Mouse (Mus musculus): Measurements from ENCODE around the gene Zfp36l2. TPM values are rescaled to one million over a fixed set of nuclear protein-coding genes. Genes with fewer than 3 reads are reported as not detected.
"Not testable (repeated sequence)": the region's sequence is repeated elsewhere in the genome, so short reads cannot be mapped to it uniquely, and the experiment has no call there.

Gene Zfp36l2
- polyA plus RNA-seq, 1 experiment from 2014 or later, result 31.2 TPM

DNA sequence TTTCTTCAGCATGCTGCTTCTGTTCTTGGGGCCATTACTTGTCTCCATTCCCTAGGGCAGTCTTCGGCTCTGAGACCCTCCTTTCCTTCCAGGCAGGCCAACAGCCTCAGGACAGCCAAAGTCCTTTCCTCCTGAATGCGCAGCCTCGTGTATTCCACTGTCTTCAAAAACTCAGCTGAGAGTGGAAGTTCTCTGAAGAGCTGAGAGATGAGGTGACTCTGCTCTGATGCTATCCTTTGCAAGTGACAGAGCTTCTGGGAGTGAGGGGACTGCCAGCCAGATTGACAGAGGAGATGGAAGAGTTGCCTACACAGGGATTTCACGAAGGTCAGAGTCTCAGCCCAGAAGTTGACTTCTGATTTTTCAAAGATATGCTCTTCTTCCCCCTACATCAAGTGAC, 4.2 kb upstream of the Zfp36l2 start:
- Histone ChIP-seq H3K4me3 (ENCODE audit: low read depth, low read length) (no peak overlapping the region), H3K4me2 (replicated peaks; ENCODE audit: low read depth, low read length) (no peak overlapping the region), H3K27ac (ENCODE audit: low read length) (no peak overlapping the region), H3K4me1 (ENCODE audit: control insufficient read depth, insufficient read depth, low read length) (peaks cover 13% of the 10 kb centered on the region), H3K27me3 (ENCODE audit: control insufficient read depth, insufficient read depth, low read length) (no peaks in the 10 kb centered on the region), H3K9me3 (ENCODE audit: control insufficient read depth, low read depth, low read length) (no peaks in the 10 kb centered on the region), H3K36me3 (ENCODE audit: control insufficient read depth, insufficient read depth, low read length) (peaks cover 4% of the 10 kb centered on the region; the same call in 1 of the 2 replicates), H3K9ac (replicated peaks; ENCODE audit: low read depth, low read length) (no peak overlapping the region)
- no peak for ATAC-seq (ENCODE audit: insufficient number of reproducible peaks, insufficient read depth, low FRiP score, low read depth)
- 92% methylated on average over 4 of the region's 4 CpGs for WGBS

DNA sequence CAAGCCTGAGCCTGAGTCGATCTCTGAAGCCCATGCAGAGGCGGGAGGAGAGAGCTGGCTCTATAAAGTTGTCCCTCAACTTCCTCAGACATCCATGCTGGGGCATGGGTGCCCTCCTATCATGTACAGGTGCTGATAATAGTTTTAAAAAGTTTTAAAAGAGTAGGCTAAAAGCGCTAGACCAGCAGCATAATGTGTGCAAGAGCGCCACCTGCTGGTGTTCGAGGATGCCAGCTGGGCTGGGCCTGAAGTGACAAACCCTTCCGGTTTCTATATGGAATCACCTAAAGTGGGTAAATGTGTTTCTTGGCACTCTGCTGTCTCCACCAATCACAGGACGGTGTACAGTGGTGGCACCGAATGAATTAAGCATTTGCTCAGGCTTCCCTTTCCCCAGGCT, 3.1 kb upstream of the Zfp36l2 start:
- Histone ChIP-seq H3K4me2 (replicated peaks; ENCODE audit: low read depth, low read length) (no peak overlapping the region), H3K9me3 (ENCODE audit: control insufficient read depth, low read depth, low read length) (no peaks in the 10 kb centered on the region), H3K27ac (ENCODE audit: low read length) (no peak overlapping the region), H3K36me3 (ENCODE audit: control insufficient read depth, insufficient read depth, low read length) (peaks cover 9% of the 10 kb centered on the region; the same call in 1 of the 2 replicates), H3K9ac (replicated peaks; ENCODE audit: low read depth, low read length) (no peak overlapping the region), H3K27me3 (ENCODE audit: control insufficient read depth, insufficient read depth, low read length) (no peaks in the 10 kb centered on the region), H3K4me1 (ENCODE audit: control insufficient read depth, insufficient read depth, low read length) (peaks cover 13% of the 10 kb centered on the region), H3K4me3 (ENCODE audit: low read depth, low read length) (no peak overlapping the region)
- no peak for ATAC-seq (ENCODE audit: insufficient number of reproducible peaks, insufficient read depth, low FRiP score, low read depth)
- WGBS, result 25% methylated on average over 8 of the region's 8 CpGs

DNA sequence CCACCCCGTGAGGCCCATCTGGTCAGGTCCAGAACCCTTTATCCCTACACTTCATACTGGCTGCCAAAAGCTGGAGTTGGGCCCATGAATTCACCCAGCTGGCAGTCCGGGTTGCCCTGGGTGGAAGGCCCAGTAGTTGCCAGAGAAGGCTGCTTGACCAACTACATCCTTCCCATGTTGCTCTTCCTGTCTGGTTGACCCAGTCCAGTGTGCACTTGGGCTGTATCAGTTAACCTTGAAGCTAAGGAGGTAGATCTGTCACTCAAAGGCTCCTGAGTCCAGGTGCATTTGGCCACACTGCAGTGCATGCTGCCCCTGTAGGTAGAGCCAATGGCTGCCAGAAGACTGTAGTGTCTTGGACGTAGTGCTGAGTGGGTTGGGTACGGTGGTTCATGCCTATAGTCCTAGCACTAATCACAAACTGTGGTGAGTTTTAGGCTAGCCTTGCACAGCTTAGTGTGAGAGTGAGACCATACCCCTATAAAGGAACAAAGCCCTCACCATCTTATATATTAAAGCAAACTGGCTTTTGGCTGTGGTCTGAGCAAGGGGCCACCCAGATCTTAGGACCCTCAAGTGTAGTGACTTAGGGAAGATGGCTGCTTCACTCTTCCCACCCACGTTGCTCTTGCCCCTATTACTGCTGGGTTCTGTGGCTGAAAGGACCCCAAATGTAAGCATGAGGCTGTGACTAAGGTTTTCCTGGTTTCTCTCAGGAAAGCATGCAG, 1.5 kb upstream of the Zfp36l2 start:
- no peak for ATAC-seq (ENCODE audit: insufficient number of reproducible peaks, insufficient read depth, low FRiP score, low read depth)
- Histone ChIP-seq H3K36me3 (ENCODE audit: control insufficient read depth, insufficient read depth, low read length) (peaks cover 13% of the 10 kb centered on the region; the same call in 1 of the 2 replicates), H3K9me3 (ENCODE audit: control insufficient read depth, low read depth, low read length) (no peaks in the 10 kb centered on the region), H3K4me1 (ENCODE audit: control insufficient read depth, insufficient read depth, low read length) (peaks cover 10% of the 10 kb centered on the region), H3K27ac (ENCODE audit: low read length) (peak overlapping the region; percentile 99), H3K9ac (replicated peaks; ENCODE audit: low read depth, low read length) (no peak overlapping the region), H3K27me3 (ENCODE audit: control insufficient read depth, insufficient read depth, low read length) (no peaks in the 10 kb centered on the region), H3K4me2 (replicated peaks; ENCODE audit: low read depth, low read length) (peak overlapping the region; percentile 85), H3K4me3 (ENCODE audit: low read depth, low read length) (peak overlapping the region; percentile 93; the same call in 1 of the 2 replicates)
- WGBS, result 67% methylated on average over 5 of the region's 5 CpGs

DNA sequence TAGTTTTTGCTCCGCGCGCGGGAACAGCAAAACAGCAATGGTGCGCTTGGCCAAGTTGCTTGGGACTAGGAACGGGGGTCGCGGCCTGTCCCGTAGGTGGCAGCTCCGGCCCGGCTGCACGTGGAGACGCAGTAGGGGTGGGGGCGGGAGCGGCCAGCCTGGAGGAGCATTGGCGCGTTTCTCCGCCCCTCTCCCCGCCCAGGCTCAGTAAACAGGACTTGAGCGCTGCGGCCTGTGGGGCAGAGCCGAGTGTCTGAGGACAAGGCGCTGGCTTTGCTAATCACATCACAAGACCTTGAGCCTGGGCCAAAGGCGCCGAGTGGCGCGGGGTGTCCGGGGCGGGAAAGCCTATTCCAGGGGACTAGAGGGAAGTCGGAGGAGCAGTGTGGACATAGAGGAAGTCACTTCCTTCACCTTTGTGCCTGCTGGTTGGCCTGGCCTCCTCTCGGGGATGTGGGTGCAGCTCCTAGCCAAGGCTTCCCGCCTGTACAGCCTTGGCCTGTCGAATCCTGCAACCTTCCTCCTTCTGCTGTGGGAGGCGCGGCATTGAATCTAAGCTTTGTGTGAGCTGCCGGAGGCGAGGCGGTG, 721 bp upstream of the Zfp36l2 start:
- no peaks in the 10 kb centered on the region for H3K27me3 ChIP-seq (ENCODE audit: control insufficient read depth, insufficient read depth, low read length)
- H3K4me3 ChIP-seq (ENCODE audit: low read depth, low read length), result peak overlapping the region; percentile 93
- H3K4me2 ChIP-seq (replicated peaks; ENCODE audit: low read depth, low read length), result peak overlapping the region; percentile 85
- H3K4me1 ChIP-seq (ENCODE audit: control insufficient read depth, insufficient read depth, low read length), result peaks cover 10% of the 10 kb centered on the region
- whole genome bisulfite sequencing, result 2% methylated on average over 38 of the region's 38 CpGs
- peak overlapping the region; percentile 99 for H3K27ac ChIP-seq (ENCODE audit: low read length)
- H3K9ac ChIP-seq (replicated peaks; ENCODE audit: low read depth, low read length), result peak overlapping the region; percentile 57
- H3K36me3 ChIP-seq (ENCODE audit: control insufficient read depth, insufficient read depth, low read length), result peaks cover 13% of the 10 kb centered on the region; the same call in 1 of the 2 replicates
- ATAC-seq (ENCODE audit: insufficient number of reproducible peaks, insufficient read depth, low FRiP score, low read depth), result peak; percentile 87
- H3K9me3 ChIP-seq (ENCODE audit: control insufficient read depth, low read depth, low read length), result no peaks in the 10 kb centered on the region

DNA sequence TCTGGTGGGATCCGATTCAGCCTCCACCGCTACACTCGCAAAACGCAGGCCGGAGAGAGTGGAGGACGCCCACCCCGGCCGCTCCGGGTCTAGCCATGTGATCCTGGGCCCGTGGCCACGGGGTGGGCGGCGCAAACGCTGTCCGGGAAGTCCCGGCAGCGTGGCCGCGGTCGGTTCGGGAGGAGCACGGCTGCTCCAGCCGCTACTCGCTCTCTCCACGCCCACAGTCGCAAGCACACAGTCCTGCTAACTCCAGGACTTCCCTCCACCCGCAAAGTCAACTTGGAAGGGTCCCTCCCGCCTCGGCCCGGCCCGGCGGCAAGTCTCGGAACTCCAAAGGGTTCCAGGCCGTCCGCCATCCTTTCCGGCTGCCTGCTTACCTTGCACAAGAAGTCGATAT, 483 bp downstream of the Zfp36l2 start:
- H3K4me2 ChIP-seq (replicated peaks; ENCODE audit: low read depth, low read length), result peak overlapping the region; percentile 54; the same call in 1 of the 2 replicates
- peak overlapping the region; percentile 93 for H3K4me3 ChIP-seq (ENCODE audit: low read depth, low read length)
- WGBS, result 0% methylated on average over 8 of the region's 37 CpGs
- H3K27ac ChIP-seq (ENCODE audit: low read length), result peak overlapping the region; percentile 99
- peak overlapping the region; percentile 98 for H3K9ac ChIP-seq (replicated peaks; ENCODE audit: low read depth, low read length)
- not testable (repeated sequence) for H3K9me3 ChIP-seq (ENCODE audit: control insufficient read depth, low read depth, low read length); H3K27me3 ChIP-seq (ENCODE audit: control insufficient read depth, insufficient read depth, low read length)
- peaks cover 17% of the 10 kb centered on the region for H3K4me1 ChIP-seq (ENCODE audit: control insufficient read depth, insufficient read depth, low read length)
- peaks cover 13% of the 10 kb centered on the region; the same call in 1 of the 2 replicates for H3K36me3 ChIP-seq (ENCODE audit: control insufficient read depth, insufficient read depth, low read length)
- peak; percentile 7; the same call in 1 of the 2 replicates for ATAC-seq (ENCODE audit: insufficient number of reproducible peaks, insufficient read depth, low FRiP score, low read depth)

DNA sequence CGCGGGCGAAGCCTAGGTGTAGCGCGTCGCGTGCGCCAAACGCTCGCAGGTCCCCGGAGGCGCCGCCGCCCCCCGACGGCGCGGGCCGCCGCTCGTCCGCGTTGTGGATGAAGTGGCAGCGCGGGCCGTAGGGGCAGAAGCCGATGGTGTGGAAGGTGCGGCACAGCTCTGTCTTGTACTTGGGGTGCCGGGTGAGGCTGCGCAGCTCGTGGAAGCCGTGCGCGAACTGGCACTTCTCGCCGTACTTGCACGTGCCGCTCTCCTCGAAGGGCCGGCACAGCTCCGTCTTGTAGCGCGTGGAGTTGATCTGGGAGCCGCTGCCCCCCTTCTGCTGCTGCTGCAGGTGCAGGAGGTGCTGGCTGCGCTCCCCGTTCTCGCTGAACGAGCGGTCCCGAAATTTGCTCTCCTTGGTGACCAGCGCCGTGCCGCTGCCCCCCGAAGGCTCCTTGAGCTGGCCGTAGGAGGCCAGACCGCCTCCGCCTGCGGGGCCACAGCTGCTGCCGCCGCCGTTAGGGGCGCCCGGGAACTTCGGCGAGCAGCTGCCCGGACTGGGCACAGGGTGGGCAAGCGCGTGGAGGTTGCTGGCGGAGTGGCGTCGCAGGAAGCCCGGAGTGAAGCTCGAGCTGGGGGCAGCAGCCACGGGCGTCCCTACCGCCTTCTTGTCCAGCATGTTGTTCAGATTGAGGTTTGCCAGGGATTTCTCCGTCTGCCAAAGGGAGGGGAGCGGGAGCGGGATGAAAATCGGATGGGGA, 1.1 kb downstream of the Zfp36l2 start:
- H3K36me3 ChIP-seq (ENCODE audit: control insufficient read depth, insufficient read depth, low read length), result peaks cover 10% of the 10 kb centered on the region; the same call in 1 of the 2 replicates
- H3K27me3 ChIP-seq (ENCODE audit: control insufficient read depth, insufficient read depth, low read length), result no peaks in the 10 kb centered on the region
- H3K4me2 ChIP-seq (replicated peaks; ENCODE audit: low read depth, low read length), result peak overlapping the region; percentile 54
- H3K4me1 ChIP-seq (ENCODE audit: control insufficient read depth, insufficient read depth, low read length), result peaks cover 20% of the 10 kb centered on the region
- WGBS, result under 1% methylated on average over 72 of the region's 80 CpGs
- peak overlapping the region; percentile 98 for H3K27ac ChIP-seq (ENCODE audit: low read length)
- no peaks in the 10 kb centered on the region for H3K9me3 ChIP-seq (ENCODE audit: control insufficient read depth, low read depth, low read length)
- H3K9ac ChIP-seq (replicated peaks; ENCODE audit: low read depth, low read length), result peak overlapping the region; percentile 98
- no peak for ATAC-seq (ENCODE audit: insufficient number of reproducible peaks, insufficient read depth, low FRiP score, low read depth)
- H3K4me3 ChIP-seq (ENCODE audit: low read depth, low read length), result peak overlapping the region; percentile 93

DNA sequence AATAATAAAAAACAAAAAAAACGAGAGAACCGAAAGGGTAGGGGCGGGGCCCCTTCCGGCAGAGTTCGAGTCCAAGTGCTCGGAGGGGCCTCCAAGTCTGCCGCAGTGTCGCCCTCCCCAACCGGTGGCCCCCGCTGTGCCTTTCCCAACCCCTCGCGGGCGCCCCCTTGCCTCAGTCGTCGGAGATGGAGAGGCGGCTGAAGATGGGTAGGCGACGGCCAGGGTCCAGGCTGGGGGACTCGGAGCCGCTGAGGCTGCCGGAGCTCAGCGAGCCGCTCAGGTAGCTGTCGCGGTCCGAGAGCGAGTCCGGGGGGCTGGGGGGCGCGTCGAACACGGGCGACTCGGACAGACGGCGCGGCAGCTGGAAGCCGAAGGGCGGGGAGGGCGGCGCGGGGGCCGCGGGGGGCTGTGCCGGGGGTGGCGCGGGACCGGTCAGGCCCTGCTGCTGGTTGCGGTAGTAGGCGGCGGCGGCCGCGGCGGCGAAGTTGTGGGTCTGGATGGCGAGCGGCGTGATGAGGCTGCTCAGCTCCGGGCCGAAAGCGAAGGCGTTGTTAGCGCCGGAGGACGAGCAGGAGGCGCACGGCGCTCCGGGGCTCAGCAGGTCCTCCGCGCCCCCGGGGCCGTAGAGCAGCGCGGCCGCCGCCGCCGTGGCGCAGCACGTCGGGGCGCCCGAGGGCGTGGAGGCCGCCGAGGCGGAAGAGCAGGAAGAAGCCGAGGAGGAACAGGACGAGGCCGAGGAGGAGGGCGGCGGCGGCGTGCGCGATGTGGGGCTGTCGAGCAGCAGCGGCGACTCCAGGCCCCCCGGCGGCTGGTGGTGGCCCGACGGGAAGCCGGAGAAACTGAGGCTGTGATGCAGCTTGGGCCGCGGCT, 1.9 kb downstream of the Zfp36l2 start:
- Histone ChIP-seq H3K9me3 (ENCODE audit: control insufficient read depth, low read depth, low read length) (no peaks in the 10 kb centered on the region), H3K27me3 (ENCODE audit: control insufficient read depth, insufficient read depth, low read length) (no peaks in the 10 kb centered on the region), H3K4me1 (ENCODE audit: control insufficient read depth, insufficient read depth, low read length) (peaks cover 27% of the 10 kb centered on the region), H3K27ac (ENCODE audit: low read length) (peak overlapping the region; percentile 98), H3K4me2 (replicated peaks; ENCODE audit: low read depth, low read length) (peak overlapping the region; percentile 54), H3K9ac (replicated peaks; ENCODE audit: low read depth, low read length) (peak overlapping the region; percentile 98), H3K36me3 (ENCODE audit: control insufficient read depth, insufficient read depth, low read length) (peaks cover 10% of the 10 kb centered on the region; the same call in 1 of the 2 replicates), H3K4me3 (ENCODE audit: low read depth, low read length) (peak overlapping the region; percentile 93)
- no peak for ATAC-seq (ENCODE audit: insufficient number of reproducible peaks, insufficient read depth, low FRiP score, low read depth)
- WGBS, result under 1% methylated on average over 98 of the region's 108 CpGs
